Mouse (Mus musculus): ENCODE data around the gene Eipr1.
"Not testable (repeated sequence)": the region's sequence is repeated elsewhere in the genome, so short reads cannot be mapped to it uniquely, and the experiment has no call there.

Eipr1 gene

GRCm38 (mm10) chr12:28896577-28896976 lies 145.0 kb downstream of the Eipr1 start:
- no peak for DNase-seq

- no peak for DNase-seq
These were observed 146.7 kb downstream of the Eipr1 start for GRCm38 (mm10) chr12:28898307-28898706.

GRCm38 (mm10) chr12:28899696-28900095 lies 148.1 kb downstream of the Eipr1 start:
- DNase-seq: no peak

GRCm38 (mm10) chr12:28900341-28900740 lies 148.7 kb downstream of the Eipr1 start:
- no peak for DNase-seq

- no peak for DNase-seq
These were observed 150.5 kb downstream of the Eipr1 start for GRCm38 (mm10) chr12:28902132-28902531.

- DNase-seq: no peak
These were observed 151.5 kb downstream of the Eipr1 start for GRCm38 (mm10) chr12:28903082-28903481.

GRCm38 (mm10) chr12:28905486-28905885 lies 153.9 kb downstream of the Eipr1 start:
- no peak for DNase-seq

GRCm38 (mm10) chr12:28906016-28906415 lies 154.4 kb downstream of the Eipr1 start:
- DNase-seq: no peak

- DNase-seq: no peak
These were observed 155.2 kb downstream of the Eipr1 start for GRCm38 (mm10) chr12:28906809-28907297.

- DNase-seq: no peak
These were observed 156.2 kb downstream of the Eipr1 start for GRCm38 (mm10) chr12:28907814-28908213.

GRCm38 (mm10) chr12:28909851-28910250 lies 158.2 kb downstream of the Eipr1 start:
- DNase-seq: no peak

- DNase-seq: no peak
These were observed 159.0 kb downstream of the Eipr1 start for GRCm38 (mm10) chr12:28910568-28910967.

GRCm38 (mm10) chr12:28912351-28912936 lies 160.8 kb downstream of the Eipr1 start:
- DNase-seq: no peak

GRCm38 (mm10) chr12:28913099-28913498 lies 161.5 kb downstream of the Eipr1 start:
- DNase-seq: no peak

GRCm38 (mm10) chr12:28914056-28914455 lies 162.5 kb downstream of the Eipr1 start:
- DNase-seq: not testable (repeated sequence)

Data from spleen, adult 18-20 months (tissue).